Mouse (Mus musculus) bone marrow macrophage, adult 2 months (primary cell): ENCODE data around the gene Mapk1.

Source experiments
- CTCF ChIP-seq: IDR thresholded peaks from 2 replicates; pipeline ENCODE4 v1.5.1; 2012; ENCODE audit warnings: low read depth, mild to moderate bottlenecking, low read length, moderate library complexity
- POLR2A ChIP-seq: IDR thresholded peaks from 2 replicates; pipeline ENCODE4 v1.6.1; 2012; ENCODE audit warnings: mild to moderate bottlenecking, low read depth, low read length, borderline replicate concordance

DNA sequence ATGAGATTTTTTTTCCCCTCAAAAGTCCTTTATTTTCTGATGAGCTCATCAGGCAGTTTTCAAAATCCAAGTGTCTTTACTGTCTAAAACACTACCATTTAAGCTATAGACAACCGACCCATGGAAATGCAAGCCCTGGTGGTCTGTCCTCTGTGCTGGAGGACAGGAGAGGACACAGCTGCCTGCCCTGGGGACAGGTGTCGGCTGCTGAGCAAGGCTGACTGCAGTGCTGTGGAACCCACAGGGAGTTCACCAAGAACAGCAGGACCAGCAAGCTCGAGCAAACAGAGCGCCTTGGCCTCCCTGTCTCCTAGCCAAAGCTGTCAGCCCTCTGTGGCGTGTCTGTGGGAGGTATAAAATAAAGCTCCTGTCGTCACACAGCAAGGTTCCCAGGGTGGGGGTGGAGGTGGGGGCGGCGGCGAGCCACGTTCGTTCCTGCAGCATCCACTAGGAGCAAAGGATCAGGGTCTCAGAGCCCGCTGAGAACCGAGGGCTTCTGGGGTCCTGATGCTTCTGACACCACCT, 103.5 kb downstream of the Mapk1 start:
- TF ChIP-seq CTCF = no peak
- TF ChIP-seq POLR2A = no peak
